Mouse (Mus musculus): ENCODE results near the gene Bcdin3d.

DNA sequence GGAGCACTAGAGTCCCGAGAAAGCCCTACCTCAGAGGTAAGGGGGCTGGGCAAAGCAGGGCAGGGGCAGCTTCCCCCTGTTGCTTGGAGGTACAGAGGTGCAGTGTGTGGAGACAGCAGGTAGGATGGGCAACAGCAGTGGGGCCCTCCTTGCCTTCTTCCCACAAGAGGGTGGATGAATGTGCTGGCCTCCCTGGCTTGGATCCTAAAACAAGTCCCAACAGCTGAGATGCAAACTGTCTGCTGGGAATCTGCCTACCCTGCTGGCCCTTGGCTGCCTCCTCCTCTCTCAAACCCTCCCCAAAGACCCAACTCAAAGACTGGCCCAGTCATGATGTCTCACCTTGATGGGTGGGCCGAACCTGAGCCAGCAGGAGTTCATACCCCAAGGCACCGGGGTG is 19.1 kb downstream of the Bcdin3d start:
- TF ChIP-seq CTCF (IDR thresholded peaks at IDR 0.05; ENCODE audit: borderline replicate concordance, insufficient read depth, low read depth, low read length) (no peak), POLR2A (IDR thresholded peaks at IDR 0.05; ENCODE audit: borderline replicate concordance, insufficient read depth, low read length) (no peak)
